Mouse (Mus musculus): ENCODE data around the gene Cog6. TPM values are rescaled to one million over a fixed set of nuclear protein-coding genes. Genes with fewer than 3 reads are reported as not detected.
"Not testable (repeated sequence)": the region's sequence is repeated elsewhere in the genome, so short reads cannot be mapped to it uniquely, and the experiment has no call there.

Cog6 gene
- polyA plus RNA-seq, 1 experiment: 7.2 TPM

DNA sequence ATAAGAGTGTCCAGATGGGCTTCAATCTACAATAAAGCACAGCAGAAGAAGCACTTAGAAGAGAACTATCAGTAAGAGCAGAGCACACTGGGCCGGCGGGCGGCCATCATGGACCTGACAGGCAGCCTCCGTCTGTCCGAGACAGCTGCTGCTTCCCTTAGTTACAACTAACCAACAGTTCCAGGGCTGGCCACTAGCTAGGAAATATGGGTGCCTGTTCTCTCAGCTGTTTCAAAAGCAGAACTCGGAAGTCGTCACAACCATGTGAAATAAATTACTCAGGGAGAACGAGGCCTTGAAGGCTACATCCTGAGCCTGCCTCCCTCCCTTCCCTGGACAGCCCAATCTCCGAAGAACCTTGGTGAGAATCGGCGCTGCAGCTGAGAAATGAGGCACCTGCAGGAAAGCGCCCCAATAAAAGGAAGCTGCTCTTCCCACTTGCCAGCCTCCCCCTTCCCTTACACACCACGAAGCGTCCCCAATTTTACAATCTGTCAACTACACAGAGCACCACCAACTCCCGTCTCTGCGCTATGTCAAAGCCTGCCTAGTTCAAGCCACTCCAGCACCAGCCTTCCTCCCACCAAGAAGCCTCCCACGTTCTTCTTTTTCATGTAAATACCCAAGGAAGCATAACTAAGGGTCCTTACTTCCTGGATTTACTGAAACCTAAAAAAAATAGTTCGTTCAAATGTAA lies 26.8 kb downstream of the Cog6 start:
- H3K4me1 ChIP-seq (ENCODE audit: control insufficient read depth, insufficient read depth, insufficient read length): no peaks in the 10 kb centered on the region; the same call in 1 of the 2 replicates
- peak overlapping the region; percentile 22; the same call in 1 of the 2 replicates for H3K27ac ChIP-seq (ENCODE audit: insufficient read depth, low read length)
- peaks cover 17% of the 10 kb centered on the region for H3K36me3 ChIP-seq (ENCODE audit: control insufficient read depth, insufficient read depth, low read length)
- H3K27me3 ChIP-seq (ENCODE audit: control insufficient read depth, insufficient read depth, low read length): no peaks in the 10 kb centered on the region
- no peak overlapping the region for H3K4me3 ChIP-seq (ENCODE audit: extremely low read depth, insufficient read depth, insufficient read length)
- DNase-seq (ENCODE audit: low read depth in 1 of 2, low spot score in 2 of 2): peak in 1 of 2 experiments; percentile 37
- TF ChIP-seq POLR2A (IDR thresholded peaks at IDR 0.05; ENCODE audit: low read depth, low read length) (no peak), CTCF (IDR thresholded peaks at IDR 0.05; ENCODE audit: extremely low read depth, insufficient read depth, insufficient read length, insufficient replicate concordance) (no peak)
- whole genome bisulfite sequencing: 30% methylated on average over 18 of the region's 18 CpGs

DNA sequence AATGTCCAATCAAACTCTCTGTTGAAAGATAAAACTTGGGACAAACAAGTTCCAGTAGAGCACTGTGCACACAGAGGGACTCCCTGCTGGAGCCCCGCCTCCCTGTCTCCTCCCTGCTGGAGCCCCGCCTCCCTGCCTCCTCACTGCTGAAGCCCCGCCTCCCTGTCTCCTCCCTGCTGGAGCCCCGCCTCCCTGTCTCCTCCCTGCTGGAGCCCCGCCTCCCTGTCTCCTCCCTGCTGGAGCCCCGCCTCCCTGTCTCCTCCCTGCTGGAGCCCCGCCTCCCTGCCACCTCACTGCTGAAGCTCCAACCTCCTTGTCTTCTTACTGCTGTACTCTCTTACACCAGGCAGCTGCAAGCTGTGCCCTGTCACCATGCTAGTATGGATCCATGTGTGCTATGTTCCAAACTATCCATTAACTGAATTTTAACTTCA lies 31.5 kb downstream of the Cog6 start:
- H3K27me3 ChIP-seq (ENCODE audit: control insufficient read depth, insufficient read depth, low read length); H3K27ac ChIP-seq (ENCODE audit: insufficient read depth, low read length); DNase-seq (ENCODE audit: low read depth in 1 of 2, low spot score in 2 of 2); H3K4me1 ChIP-seq (ENCODE audit: control insufficient read depth, insufficient read depth, insufficient read length); H3K4me3 ChIP-seq (ENCODE audit: extremely low read depth, insufficient read depth, insufficient read length): not testable (repeated sequence)
- H3K36me3 ChIP-seq (ENCODE audit: control insufficient read depth, insufficient read depth, low read length): peaks cover 12% of the 10 kb centered on the region
- 61% methylated on average over 6 of the region's 7 CpGs for WGBS

DNA sequence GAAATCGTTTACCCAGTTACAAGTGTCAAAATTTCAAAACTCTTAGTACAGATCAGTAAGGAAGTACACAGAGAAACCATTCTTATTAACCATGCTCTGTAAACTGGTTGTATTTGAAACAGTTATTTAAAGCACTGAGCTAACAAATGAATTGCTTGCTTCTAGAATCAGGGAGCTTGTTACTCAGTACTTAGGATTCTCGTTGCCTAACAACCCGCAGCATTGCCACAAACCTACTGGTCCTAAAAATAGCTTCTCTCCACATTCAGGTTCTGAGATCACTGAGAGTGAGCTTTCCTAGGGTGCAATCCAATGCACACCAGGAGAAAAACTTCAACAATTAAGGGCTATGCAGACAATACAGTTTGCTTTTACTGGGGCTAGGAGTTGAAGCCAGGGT lies 33.3 kb downstream of the Cog6 start:
- H3K36me3 ChIP-seq (ENCODE audit: control insufficient read depth, insufficient read depth, low read length): peaks cover 9% of the 10 kb centered on the region

DNA sequence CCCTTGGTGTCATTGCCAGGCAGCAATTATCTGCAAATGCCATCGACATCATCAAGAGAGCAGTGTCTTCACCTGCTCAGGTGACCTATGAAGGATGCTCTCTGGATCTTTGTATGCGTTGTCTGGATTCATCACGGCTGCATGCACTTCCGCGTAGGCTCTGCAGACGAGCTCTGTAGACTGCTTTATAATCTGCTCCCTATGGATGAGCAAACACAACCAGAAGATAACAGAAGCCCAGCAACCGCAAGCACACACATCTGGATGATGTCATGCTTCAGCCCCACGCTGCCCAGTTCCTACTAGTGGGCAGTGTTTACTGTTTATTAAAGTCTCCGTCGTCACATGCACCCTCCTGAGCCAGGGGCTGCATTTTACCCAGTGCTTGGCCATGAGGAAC lies 34.0 kb downstream of the Cog6 start:
- no peaks in the 10 kb centered on the region for H3K27me3 ChIP-seq (ENCODE audit: control insufficient read depth, insufficient read depth, low read length)
- WGBS: 94% methylated on average over 10 of the region's 10 CpGs
- TF ChIP-seq CTCF (IDR thresholded peaks at IDR 0.05; ENCODE audit: extremely low read depth, insufficient read depth, insufficient read length, insufficient replicate concordance): no peak
- no peak for TF ChIP-seq POLR2A (IDR thresholded peaks at IDR 0.05; ENCODE audit: low read depth, low read length)
- H3K36me3 ChIP-seq (ENCODE audit: control insufficient read depth, insufficient read depth, low read length): peaks cover 7% of the 10 kb centered on the region
- H3K4me1 ChIP-seq (ENCODE audit: control insufficient read depth, insufficient read depth, insufficient read length): no peaks in the 10 kb centered on the region
- H3K27ac ChIP-seq (ENCODE audit: insufficient read depth, low read length): no peak overlapping the region
- DNase-seq (ENCODE audit: low read depth in 1 of 2, low spot score in 2 of 2): no peak
- H3K4me3 ChIP-seq (ENCODE audit: extremely low read depth, insufficient read depth, insufficient read length): no peak overlapping the region

More for the DNA sequence above, 33.3 kb downstream of the Cog6 start:
- Histone ChIP-seq H3K27ac (ENCODE audit: insufficient read depth, low read length) (no peak overlapping the region), H3K4me3 (ENCODE audit: extremely low read depth, insufficient read depth, insufficient read length) (no peak overlapping the region), H3K4me1 (ENCODE audit: control insufficient read depth, insufficient read depth, insufficient read length) (no peaks in the 10 kb centered on the region), H3K27me3 (ENCODE audit: control insufficient read depth, insufficient read depth, low read length) (no peaks in the 10 kb centered on the region)
- TF ChIP-seq POLR2A (IDR thresholded peaks at IDR 0.05; ENCODE audit: low read depth, low read length): no peak
- TF ChIP-seq CTCF (IDR thresholded peaks at IDR 0.05; ENCODE audit: extremely low read depth, insufficient read depth, insufficient read length, insufficient replicate concordance): no peak
- 72% methylated on average over 3 of the region's 3 CpGs for WGBS
- DNase-seq (ENCODE audit: low read depth in 1 of 2, low spot score in 2 of 2): no peak

DNA sequence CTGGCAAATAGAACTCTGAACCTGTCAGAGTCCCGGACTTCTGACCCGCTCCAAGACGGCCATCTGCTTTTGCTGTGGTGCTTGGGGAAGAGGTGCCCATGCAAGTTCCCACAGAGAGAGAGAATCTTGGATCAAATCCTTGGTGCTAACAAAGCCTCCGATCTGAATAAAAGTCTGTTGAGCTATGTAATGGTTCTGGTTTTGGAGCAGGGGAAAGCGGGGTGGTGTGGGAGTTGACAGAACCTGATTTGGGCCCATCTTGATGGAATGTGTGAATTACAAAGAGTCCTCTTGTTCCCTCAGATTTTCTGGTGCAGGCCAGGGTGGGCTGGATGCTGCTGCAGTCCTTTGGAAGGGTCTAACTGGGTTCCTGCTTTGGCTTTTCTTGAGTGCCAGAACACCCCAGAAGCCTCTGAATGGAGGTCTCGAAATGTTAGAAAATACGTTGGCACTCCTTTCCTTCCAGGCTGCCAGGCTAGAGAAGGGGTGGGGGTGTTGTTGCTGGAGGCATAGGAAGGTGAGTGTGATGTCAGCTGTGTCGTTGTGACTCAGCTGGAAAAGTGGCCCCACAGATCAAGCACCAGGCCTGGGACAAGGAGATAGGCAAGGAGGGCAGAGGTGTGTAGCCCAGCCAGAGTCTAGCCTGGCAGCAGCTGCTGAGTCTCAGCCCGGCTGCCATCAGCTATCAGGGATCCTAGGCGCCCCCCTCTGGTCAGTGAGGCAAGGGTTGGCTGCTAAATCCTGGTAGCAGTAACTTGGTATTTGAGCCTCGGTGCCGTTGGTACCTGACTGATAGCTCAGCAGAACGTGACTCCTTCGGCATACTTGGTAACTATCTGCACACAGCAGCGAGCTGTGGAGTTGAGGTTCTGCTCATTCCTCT lies 42.1 kb downstream of the Cog6 start:
- WGBS: 49% methylated on average over 15 of the region's 15 CpGs
- Histone ChIP-seq H3K4me1 (ENCODE audit: control insufficient read depth, insufficient read depth, insufficient read length) (no peaks in the 10 kb centered on the region), H3K27ac (ENCODE audit: insufficient read depth, low read length) (no peak overlapping the region), H3K4me3 (ENCODE audit: extremely low read depth, insufficient read depth, insufficient read length) (no peak overlapping the region), H3K27me3 (ENCODE audit: control insufficient read depth, insufficient read depth, low read length) (no peaks in the 10 kb centered on the region), H3K36me3 (ENCODE audit: control insufficient read depth, insufficient read depth, low read length) (no peaks in the 10 kb centered on the region)
- peak; percentile 42 to 76 for DNase-seq (ENCODE audit: low read depth in 1 of 2, low spot score in 2 of 2)
- TF ChIP-seq CTCF (IDR thresholded peaks at IDR 0.05; ENCODE audit: extremely low read depth, insufficient read depth, insufficient read length, insufficient replicate concordance) (peak; percentile 80), POLR2A (IDR thresholded peaks at IDR 0.05; ENCODE audit: low read depth, low read length) (no peak)

DNA sequence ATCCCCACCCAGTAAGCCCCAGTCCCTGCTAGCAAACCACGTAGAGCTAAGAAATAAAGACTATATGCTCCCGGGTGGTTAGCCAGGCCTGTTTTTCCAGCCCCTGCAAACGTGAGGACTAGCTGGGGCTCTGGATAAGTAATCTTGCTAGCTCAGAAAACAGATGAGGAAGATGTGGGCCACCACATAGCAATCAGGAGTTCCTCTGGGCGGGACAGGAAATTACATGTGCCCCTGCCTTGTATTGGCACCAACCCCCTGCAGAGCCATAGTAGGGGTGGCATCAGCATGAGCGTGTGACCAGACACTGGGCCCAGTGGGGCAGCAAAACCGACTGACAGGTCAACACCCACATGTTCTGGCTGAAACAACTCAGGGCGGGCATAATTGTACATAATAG lies 44.1 kb downstream of the Cog6 start:
- no peak for TF ChIP-seq CTCF (IDR thresholded peaks at IDR 0.05; ENCODE audit: extremely low read depth, insufficient read depth, insufficient read length, insufficient replicate concordance)
- no peak for TF ChIP-seq POLR2A (IDR thresholded peaks at IDR 0.05; ENCODE audit: low read depth, low read length)
- H3K4me3 ChIP-seq (ENCODE audit: extremely low read depth, insufficient read depth, insufficient read length): no peak overlapping the region
- no peak overlapping the region for H3K27ac ChIP-seq (ENCODE audit: insufficient read depth, low read length)
- H3K27me3 ChIP-seq (ENCODE audit: control insufficient read depth, insufficient read depth, low read length): no peaks in the 10 kb centered on the region
- DNase-seq (ENCODE audit: low read depth in 1 of 2, low spot score in 2 of 2): no peak
- H3K4me1 ChIP-seq (ENCODE audit: control insufficient read depth, insufficient read depth, insufficient read length): no peaks in the 10 kb centered on the region
- no peaks in the 10 kb centered on the region for H3K36me3 ChIP-seq (ENCODE audit: control insufficient read depth, insufficient read depth, low read length)
- 36% methylated on average over 7 of the region's 7 CpGs for WGBS

DNA sequence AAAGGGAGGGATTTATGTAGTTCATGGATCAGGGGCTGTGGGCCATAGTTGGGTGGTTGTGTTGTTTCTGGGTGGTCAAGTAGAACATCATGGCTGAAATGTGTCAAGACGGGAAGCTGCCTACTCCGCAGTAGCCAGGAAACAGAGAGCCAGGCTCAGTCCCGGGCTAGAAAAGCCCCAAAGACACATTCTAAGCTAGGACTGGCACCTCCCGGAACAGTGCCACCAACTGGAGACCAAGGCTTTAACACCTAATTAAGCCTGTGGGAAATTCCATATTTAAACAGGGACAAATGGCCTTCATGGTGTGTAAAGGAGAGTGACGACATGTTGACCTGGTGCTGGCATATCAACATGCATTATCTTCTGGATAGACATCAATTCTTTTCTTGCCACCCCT lies 50.0 kb downstream of the Cog6 start:
- Histone ChIP-seq H3K27me3 (ENCODE audit: control insufficient read depth, insufficient read depth, low read length) (no peaks in the 10 kb centered on the region), H3K4me1 (ENCODE audit: control insufficient read depth, insufficient read depth, insufficient read length) (no peaks in the 10 kb centered on the region)
- 89% methylated on average over 5 of the region's 5 CpGs for WGBS

More for the DNA sequence above, 50.0 kb downstream of the Cog6 start:
- no peaks in the 10 kb centered on the region for H3K36me3 ChIP-seq (ENCODE audit: control insufficient read depth, insufficient read depth, low read length)
- no peak for DNase-seq (ENCODE audit: low read depth in 1 of 2, low spot score in 2 of 2)
- H3K4me3 ChIP-seq (ENCODE audit: extremely low read depth, insufficient read depth, insufficient read length): no peak overlapping the region
- H3K27ac ChIP-seq (ENCODE audit: insufficient read depth, low read length): no peak overlapping the region
- TF ChIP-seq POLR2A (IDR thresholded peaks at IDR 0.05; ENCODE audit: low read depth, low read length) (no peak), CTCF (IDR thresholded peaks at IDR 0.05; ENCODE audit: extremely low read depth, insufficient read depth, insufficient read length, insufficient replicate concordance) (no peak)

All from spleen, adult 2 months (tissue).